Mouse (Mus musculus): ENCODE measurements at regions not wholly inside any gene's neighbourhood (a gene's known extent, or its start where the extent isn't known, plus 50 kb on each side); places are given as distances from the start of the nearest gene placed in this dataset.
A peak's percentile ranks its signal among the peaks of the same experiment; 100 is the strongest.

- DNase-seq (ENCODE audit: low spot score) (no peak), ATAC-seq (ENCODE audit: low FRiP score) (no peak)
- H3K9me3 ChIP-seq (ENCODE audit: control insufficient read depth, low read length): no peaks in the 10 kb centered on the region
- no peak overlapping the region for H3K4me2 ChIP-seq (replicated peaks)
- no peaks in the 10 kb centered on the region for H3K36me3 ChIP-seq (replicated peaks; ENCODE audit: control insufficient read depth, insufficient read depth)
- no peaks in the 10 kb centered on the region for H3K27me3 ChIP-seq (ENCODE audit: control insufficient read depth, insufficient read depth, low read length)
- H3K4me1 ChIP-seq (replicated peaks; ENCODE audit: control insufficient read depth, insufficient read depth, low read length): no peaks in the 10 kb centered on the region
- H3K4me3 ChIP-seq (replicated peaks; ENCODE audit: low read length): no peak overlapping the region
- H3K27ac ChIP-seq: no peak overlapping the region
- H3K9ac ChIP-seq: no peak overlapping the region
- WGBS: 72% methylated on average over 1 of the region's 1 CpGs
Measured at GRCm38 (mm10) chr2:148161966-148162365, 115.2 kb upstream of the Foxa2 start.

GRCm38 (mm10) chr2:148162562-148162961, 115.8 kb upstream of the Foxa2 start:
- Histone ChIP-seq H3K27ac (no peak overlapping the region), H3K4me3 (replicated peaks; ENCODE audit: low read length) (no peak overlapping the region), H3K9me3 (ENCODE audit: control insufficient read depth, low read length) (no peaks in the 10 kb centered on the region), H3K36me3 (replicated peaks; ENCODE audit: control insufficient read depth, insufficient read depth) (no peaks in the 10 kb centered on the region), H3K4me2 (replicated peaks) (no peak overlapping the region), H3K9ac (no peak overlapping the region), H3K27me3 (ENCODE audit: control insufficient read depth, insufficient read depth, low read length) (no peaks in the 10 kb centered on the region), H3K4me1 (replicated peaks; ENCODE audit: control insufficient read depth, insufficient read depth, low read length) (no peaks in the 10 kb centered on the region)
- WGBS: 84% methylated on average over 1 of the region's 1 CpGs
- DNase-seq (ENCODE audit: low spot score) (no peak), ATAC-seq (ENCODE audit: low FRiP score) (no peak)

- Histone ChIP-seq H3K4me3 (replicated peaks; ENCODE audit: low read length) (no peak overlapping the region), H3K27ac (no peak overlapping the region), H3K36me3 (replicated peaks; ENCODE audit: control insufficient read depth, insufficient read depth) (no peaks in the 10 kb centered on the region), H3K9ac (no peak overlapping the region), H3K27me3 (ENCODE audit: control insufficient read depth, insufficient read depth, low read length) (no peaks in the 10 kb centered on the region), H3K9me3 (ENCODE audit: control insufficient read depth, low read length) (no peaks in the 10 kb centered on the region), H3K4me2 (replicated peaks) (no peak overlapping the region), H3K4me1 (replicated peaks; ENCODE audit: control insufficient read depth, insufficient read depth, low read length) (no peaks in the 10 kb centered on the region)
- 84% methylated on average over 4 of the region's 4 CpGs for WGBS
- DNase-seq (ENCODE audit: low spot score): no peak
- no peak for ATAC-seq (ENCODE audit: low FRiP score)
Measured at GRCm38 (mm10) chr2:148171113-148171512, 124.3 kb upstream of the Foxa2 start.

GRCm38 (mm10) chr2:148171699-148172098, 124.9 kb upstream of the Foxa2 start:
- H3K4me1 ChIP-seq (replicated peaks; ENCODE audit: control insufficient read depth, insufficient read depth, low read length): no peaks in the 10 kb centered on the region
- 53% methylated on average over 1 of the region's 1 CpGs for WGBS
- no peak overlapping the region for H3K4me3 ChIP-seq (replicated peaks; ENCODE audit: low read length)
- H3K9me3 ChIP-seq (ENCODE audit: control insufficient read depth, low read length): no peaks in the 10 kb centered on the region
- H3K9ac ChIP-seq: no peak overlapping the region
- H3K4me2 ChIP-seq (replicated peaks): no peak overlapping the region
- no peaks in the 10 kb centered on the region for H3K27me3 ChIP-seq (ENCODE audit: control insufficient read depth, insufficient read depth, low read length)
- ATAC-seq (ENCODE audit: low FRiP score) (no peak), DNase-seq (ENCODE audit: low spot score) (no peak)
- H3K36me3 ChIP-seq (replicated peaks; ENCODE audit: control insufficient read depth, insufficient read depth): no peaks in the 10 kb centered on the region
- no peak overlapping the region for H3K27ac ChIP-seq

GRCm38 (mm10) chr2:148175251-148175927, 128.6 kb upstream of the Foxa2 start:
- Histone ChIP-seq H3K9me3 (ENCODE audit: control insufficient read depth, low read length) (no peaks in the 10 kb centered on the region), H3K4me3 (replicated peaks; ENCODE audit: low read length) (no peak overlapping the region), H3K9ac (no peak overlapping the region), H3K4me2 (replicated peaks) (no peak overlapping the region), H3K27ac (peak overlapping the region; percentile 11; the same call in 1 of the 2 replicates), H3K36me3 (replicated peaks; ENCODE audit: control insufficient read depth, insufficient read depth) (no peaks in the 10 kb centered on the region), H3K4me1 (replicated peaks; ENCODE audit: control insufficient read depth, insufficient read depth, low read length) (no peaks in the 10 kb centered on the region), H3K27me3 (ENCODE audit: control insufficient read depth, insufficient read depth, low read length) (no peaks in the 10 kb centered on the region)
- DNase-seq (ENCODE audit: low spot score): no peak
- no peak for ATAC-seq (ENCODE audit: low FRiP score)
- WGBS: 78% methylated on average over 8 of the region's 8 CpGs

GRCm38 (mm10) chr2:148180245-148180644, 133.5 kb upstream of the Foxa2 start:
- no peak overlapping the region for H3K27ac ChIP-seq
- no peaks in the 10 kb centered on the region for H3K36me3 ChIP-seq (replicated peaks; ENCODE audit: control insufficient read depth, insufficient read depth)
- WGBS: 90% methylated on average over 2 of the region's 2 CpGs
- H3K27me3 ChIP-seq (ENCODE audit: control insufficient read depth, insufficient read depth, low read length): no peaks in the 10 kb centered on the region
- no peaks in the 10 kb centered on the region for H3K9me3 ChIP-seq (ENCODE audit: control insufficient read depth, low read length)
- ATAC-seq (ENCODE audit: low FRiP score) (no peak), DNase-seq (ENCODE audit: low spot score) (no peak)
- no peak overlapping the region for H3K4me3 ChIP-seq (replicated peaks; ENCODE audit: low read length)
- H3K4me1 ChIP-seq (replicated peaks; ENCODE audit: control insufficient read depth, insufficient read depth, low read length): no peaks in the 10 kb centered on the region
- H3K4me2 ChIP-seq (replicated peaks): no peak overlapping the region
- no peak overlapping the region for H3K9ac ChIP-seq

GRCm38 (mm10) chr2:148181518-148181917, 134.7 kb upstream of the Foxa2 start:
- Histone ChIP-seq H3K4me3 (replicated peaks; ENCODE audit: low read length) (no peak overlapping the region), H3K4me1 (replicated peaks; ENCODE audit: control insufficient read depth, insufficient read depth, low read length) (no peaks in the 10 kb centered on the region), H3K36me3 (replicated peaks; ENCODE audit: control insufficient read depth, insufficient read depth) (no peaks in the 10 kb centered on the region), H3K27me3 (ENCODE audit: control insufficient read depth, insufficient read depth, low read length) (no peaks in the 10 kb centered on the region), H3K27ac (no peak overlapping the region), H3K9ac (no peak overlapping the region), H3K9me3 (ENCODE audit: control insufficient read depth, low read length) (no peaks in the 10 kb centered on the region), H3K4me2 (replicated peaks) (no peak overlapping the region)
- ATAC-seq (ENCODE audit: low FRiP score) (no peak), DNase-seq (ENCODE audit: low spot score) (no peak)
- 95% methylated on average over 2 of the region's 2 CpGs for WGBS

GRCm38 (mm10) chr2:148182492-148183052, 135.8 kb upstream of the Foxa2 start:
- 83% methylated on average over 3 of the region's 3 CpGs for WGBS
- Histone ChIP-seq H3K27ac (no peak overlapping the region), H3K4me1 (replicated peaks; ENCODE audit: control insufficient read depth, insufficient read depth, low read length) (no peaks in the 10 kb centered on the region), H3K27me3 (ENCODE audit: control insufficient read depth, insufficient read depth, low read length) (no peaks in the 10 kb centered on the region), H3K9me3 (ENCODE audit: control insufficient read depth, low read length) (no peaks in the 10 kb centered on the region), H3K36me3 (replicated peaks; ENCODE audit: control insufficient read depth, insufficient read depth) (no peaks in the 10 kb centered on the region), H3K9ac (no peak overlapping the region), H3K4me2 (replicated peaks) (no peak overlapping the region), H3K4me3 (replicated peaks; ENCODE audit: low read length) (no peak overlapping the region)
- DNase-seq (ENCODE audit: low spot score) (no peak), ATAC-seq (ENCODE audit: low FRiP score) (no peak)

GRCm38 (mm10) chr2:148184801-148185212, 138.0 kb upstream of the Foxa2 start:
- no peaks in the 10 kb centered on the region for H3K27me3 ChIP-seq (ENCODE audit: control insufficient read depth, insufficient read depth, low read length)
- H3K4me3 ChIP-seq (replicated peaks; ENCODE audit: low read length): no peak overlapping the region
- H3K27ac ChIP-seq: no peak overlapping the region
- H3K4me2 ChIP-seq (replicated peaks): no peak overlapping the region
- ATAC-seq (ENCODE audit: low FRiP score): no peak
- 90% methylated on average over 5 of the region's 5 CpGs for WGBS
- no peaks in the 10 kb centered on the region for H3K9me3 ChIP-seq (ENCODE audit: control insufficient read depth, low read length)
- H3K9ac ChIP-seq: no peak overlapping the region
- no peaks in the 10 kb centered on the region for H3K36me3 ChIP-seq (replicated peaks; ENCODE audit: control insufficient read depth, insufficient read depth)
- no peaks in the 10 kb centered on the region for H3K4me1 ChIP-seq (replicated peaks; ENCODE audit: control insufficient read depth, insufficient read depth, low read length)
- DNase-seq (ENCODE audit: low spot score): no peak
